In genomic region chr7:109703190-109704015, GRCm38 (mm10) we compare ENCODE assay signal across 8 mouse cellular contexts. TPM values are rescaled to one million over a fixed set of nuclear protein-coding genes. Genes with fewer than 3 reads are reported as not detected.
A peak's percentile ranks its signal among the peaks of the same experiment; 100 is the strongest.
DNase-seq lines count a peak whose midpoint lies in the region; ATAC-seq and TF ChIP-seq lines count a peak whose summit lies in the region.

St5 (minus strand) TSS chr7:109703605.
Akip1 (plus strand) TSS chr7:109703690.

- H3K36me3 ChIP-seq in kidney, embryonic 14.5 days (ENCODE audit: control insufficient read depth, insufficient read depth, low read length): no peaks in the 10 kb centered on the region; the same call in 1 of the 2 replicates
- H3K36me3 ChIP-seq in limb, embryonic 15.5 days: no peaks in the 10 kb centered on the region

- H3K4me2 ChIP-seq in kidney, embryonic 14.5 days (replicated peaks; ENCODE audit: low read depth, low read length): peak within 1 kb of the TSS; percentile 77
- H3K4me2 ChIP-seq in limb, embryonic 15.5 days: peak within 1 kb of the TSS; percentile 85

- H3K9ac ChIP-seq in kidney, embryonic 14.5 days (ENCODE audit: low read depth, low read length): peak within 1 kb of the TSS; percentile 63
- H3K9ac ChIP-seq in limb, embryonic 15.5 days: peak within 1 kb of the TSS; percentile 76

- TF ChIP-seq POLR2A in bone marrow macrophage, adult 2 months (IDR thresholded peaks at IDR 0.05; ENCODE audit: borderline replicate concordance, low read depth, low read length): no peak; the same call in 1 of the 2 replicates
- TF ChIP-seq POLR2A in embryonic fibroblast, embryonic 13.5 days (IDR thresholded peaks at IDR 0.05; ENCODE audit: low read depth, low read length): peak; percentile 83

- no peak for TF ChIP-seq CTCF in bone marrow macrophage, adult 2 months (IDR thresholded peaks at IDR 0.05; ENCODE audit: low read depth, low read length)
- TF ChIP-seq CTCF in embryonic fibroblast, embryonic 13.5 days (IDR thresholded peaks at IDR 0.05; ENCODE audit: borderline replicate concordance, insufficient read depth, low read length): no peak

- H3K9me3 ChIP-seq in kidney, embryonic 14.5 days (ENCODE audit: control insufficient read depth, low read length): peaks cover 3% of the 10 kb centered on the region; the same call in 1 of the 2 replicates
- no peaks in the 10 kb centered on the region for H3K9me3 ChIP-seq in limb, embryonic 15.5 days

- no peaks in the 10 kb centered on the region for H3K27me3 ChIP-seq in kidney, embryonic 14.5 days (ENCODE audit: control insufficient read depth, insufficient read depth, low read length)
- H3K27me3 ChIP-seq in limb, embryonic 15.5 days: no peaks in the 10 kb centered on the region

- peak; percentile 58 for DNase-seq in 3T3-L1 (ENCODE audit: low read depth, low spot score)
- DNase-seq in heart, adult 9 months (ENCODE audit: low spot score in 2 of 2): peak; percentile 93 to 95
- peak; percentile 87 to 90 for DNase-seq in monocyte, adult 2 months (ENCODE audit: low read depth in 1 of 2, low spot score in 2 of 2)
- peak; percentile 93 to 95 for DNase-seq in spleen, postnatal 36 days (ENCODE audit: low spot score in 2 of 2)

- WGBS in kidney, embryonic 14.5 days: under 1% methylated on average over 61 of the region's 61 CpGs
- WGBS in limb, embryonic 15.5 days: under 1% methylated on average over 61 of the region's 61 CpGs

- peak within 1 kb of the TSS; percentile 68 for H3K27ac ChIP-seq in bone marrow macrophage, adult 2 months (ENCODE audit: insufficient read depth, low read depth, low read length)
- no peak within 1 kb of the TSS for H3K27ac ChIP-seq in embryonic fibroblast, embryonic 13.5 days (ENCODE audit: insufficient read depth, low read length)
- H3K27ac ChIP-seq in kidney, embryonic 14.5 days (ENCODE audit: low read depth, low read length): peak within 1 kb of the TSS; percentile 39; the same call in 1 of the 2 replicates
- peak within 1 kb of the TSS; percentile 86 for H3K27ac ChIP-seq in limb, embryonic 15.5 days

- H3K4me1 ChIP-seq in bone marrow macrophage, adult 2 months (ENCODE audit: control insufficient read depth, insufficient read depth, low read length): peaks cover 38% of the 10 kb centered on the region
- H3K4me1 ChIP-seq in embryonic fibroblast, embryonic 13.5 days (ENCODE audit: control insufficient read depth, insufficient read depth, low read length): peaks cover 9% of the 10 kb centered on the region
- peaks cover 8% of the 10 kb centered on the region for H3K4me1 ChIP-seq in kidney, embryonic 14.5 days (ENCODE audit: control insufficient read depth, insufficient read depth, low read length)
- peaks cover 18% of the 10 kb centered on the region; the same call in 1 of the 2 replicates for H3K4me1 ChIP-seq in limb, embryonic 15.5 days

- peak; percentile 97 for ATAC-seq in kidney, embryonic 14.5 days (ENCODE audit: low FRiP score, low TSS enrichment)
- ATAC-seq in limb, embryonic 15.5 days (ENCODE audit: insufficient number of reproducible peaks, low FRiP score, low TSS enrichment, low read depth): peak; percentile 96

- H3K4me3 ChIP-seq in bone marrow macrophage, adult 2 months (ENCODE audit: insufficient read depth, low read length): peak within 1 kb of the TSS; percentile 94
- H3K4me3 ChIP-seq in embryonic fibroblast, embryonic 13.5 days (ENCODE audit: insufficient read depth, low read length): peak within 1 kb of the TSS; percentile 54
- peak within 1 kb of the TSS; percentile 59 for H3K4me3 ChIP-seq in kidney, embryonic 14.5 days (ENCODE audit: low read length)
- H3K4me3 ChIP-seq in limb, embryonic 15.5 days: peak within 1 kb of the TSS; percentile 73

RNA-seq across cellular contexts. Expression of gene St5, which starts in this region (rescaled TPM):
- 1.0 and 1.2 TPM in 2 replicates for polyA plus RNA-seq in bone marrow macrophage, adult 2 months (2012; ENCODE audit: insufficient read depth, insufficient read length, missing spikeins)
- 79.4 and 113 TPM in 2 replicates for polyA plus RNA-seq in embryonic fibroblast, embryonic 13.5 days (2011; ENCODE audit: insufficient read length, low read depth, missing spikeins)
- polyA plus RNA-seq in kidney, embryonic 14.5 days (2014; fragmentation: Nextera tagmentation; extraction: Ambion mirVana): 25.7 and 35.8 TPM in 2 replicates
- 46.0 and 46.3 TPM in 2 replicates for polyA plus RNA-seq in limb, embryonic 15.5 days (2015; fragmentation: Nextera tagmentation; extraction: Ambion mirVana)

RNA-seq across cellular contexts. Expression of gene Akip1, which starts in this region (rescaled TPM):
- 27.8 and 29.0 TPM in 2 replicates for polyA plus RNA-seq in bone marrow macrophage, adult 2 months (2012; ENCODE audit: insufficient read depth, insufficient read length, missing spikeins)
- 16.5 and 20.4 TPM in 2 replicates for polyA plus RNA-seq in embryonic fibroblast, embryonic 13.5 days (2011; ENCODE audit: insufficient read length, low read depth, missing spikeins)
- polyA plus RNA-seq in kidney, embryonic 14.5 days (2014; fragmentation: Nextera tagmentation; extraction: Ambion mirVana): 24.7 and 28.2 TPM in 2 replicates
- 39.4 and 41.2 TPM in 2 replicates for polyA plus RNA-seq in limb, embryonic 15.5 days (2015; fragmentation: Nextera tagmentation; extraction: Ambion mirVana)

Comparison
In these comparisons a context has a peak if more than half of its experiments do, and no peak if none do; other contexts are left out.
1. RNA of gene St5 (polyA plus RNA-seq): 79.4 to 113 TPM in embryonic fibroblast, embryonic 13.5 days, 46.0 to 46.3 TPM in limb, embryonic 15.5 days and 25.7 to 35.8 TPM in kidney, embryonic 14.5 days; 1.0 to 1.2 TPM in bone marrow macrophage, adult 2 months; every median in the first group is over 10 times any median in the second.
2. Peak in every context shown above with its lines, with median percentiles within 50 percentile points of each other: DNase-seq and H3K4me3 ChIP-seq.